18 mouse cellular contexts compared by ENCODE assay signal in the genomic region with DNA sequence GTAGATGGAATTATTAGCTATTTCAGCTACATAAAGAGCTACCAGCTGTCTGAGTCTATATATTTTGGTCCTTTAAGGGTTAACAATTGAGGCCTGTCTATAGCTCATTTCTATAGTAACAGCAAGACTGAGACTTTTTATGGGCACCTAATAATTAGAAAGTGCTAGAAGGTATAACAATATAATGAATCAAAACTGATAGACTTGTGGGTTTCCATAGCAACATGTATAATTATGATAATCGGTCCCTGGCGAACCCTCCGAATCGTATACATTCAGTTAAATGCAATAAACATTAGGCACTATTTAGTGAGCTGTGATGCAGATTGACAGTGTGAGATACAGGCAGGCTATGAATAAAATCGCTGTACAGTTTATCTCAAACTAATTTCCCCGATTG.
DNase-seq lines count a peak whose midpoint lies in the region; ATAC-seq and TF ChIP-seq lines count a peak whose summit lies in the region.
"Had no signal": no experiment of that assay in that cellular context is flagged by ENCODE, and none has a peak within 500 bp of the region (broad histone marks: within the 10 kb centered on the region; RNA-seq: fewer than 3 reads in every experiment).

No protein-coding gene starts in this region.

- H3K4me2 ChIP-seq in forebrain, embryonic 16.5 days (ENCODE audit: low read length): no peak overlapping the region; the same call in 1 of the 2 replicates
- H3K4me2 ChIP-seq in neural tube, embryonic 13.5 days: peak overlapping the region; percentile 45
- H3K4me2 ChIP-seq in liver, embryonic 11.5 days: no peak overlapping the region
- H3K4me2 ChIP-seq: liver, embryonic 12.5 days; lung, embryonic 14.5 days had no signal

- no peaks in the 10 kb centered on the region for H3K9me3 ChIP-seq in forebrain, embryonic 16.5 days (ENCODE audit: control insufficient read depth, low read length)
- H3K9me3 ChIP-seq in neural tube, embryonic 13.5 days: no peaks in the 10 kb centered on the region
- H3K9me3 ChIP-seq in liver, embryonic 11.5 days (ENCODE audit: control insufficient read depth, low read length): no peaks in the 10 kb centered on the region
- H3K9me3 ChIP-seq: embryonic facial prominence, embryonic 13.5 days; liver, embryonic 12.5 days had no signal

- WGBS in forebrain, embryonic 16.5 days: 17% methylated on average over 6 of the region's 6 CpGs
- 40% methylated on average over 6 of the region's 6 CpGs for WGBS in neural tube, embryonic 13.5 days
- WGBS in liver, embryonic 11.5 days: 87% methylated on average over 6 of the region's 6 CpGs

- no peak overlapping the region for H3K4me3 ChIP-seq in layer of hippocampus, adult 2 months
- no peak overlapping the region for H3K4me3 ChIP-seq in forebrain, embryonic 16.5 days (replicated peaks; ENCODE audit: low read length)
- H3K4me3 ChIP-seq in neural tube, embryonic 13.5 days: no peak overlapping the region
- no peak overlapping the region for H3K4me3 ChIP-seq in liver, embryonic 11.5 days (ENCODE audit: low read depth, low read length)
- H3K4me3 ChIP-seq: embryonic facial prominence, embryonic 13.5 days; liver, embryonic 12.5 days had no signal

- H3K4me1 ChIP-seq in forebrain, embryonic 16.5 days (replicated peaks; ENCODE audit: control insufficient read depth, insufficient read depth, low read length): peaks cover 9% of the 10 kb centered on the region
- peaks cover 14% of the 10 kb centered on the region for H3K4me1 ChIP-seq in neural tube, embryonic 13.5 days (replicated peaks)
- H3K4me1 ChIP-seq in liver, embryonic 11.5 days (replicated peaks; ENCODE audit: control insufficient read depth, insufficient read depth, low read length): no peaks in the 10 kb centered on the region
- H3K4me1 ChIP-seq: embryonic facial prominence, embryonic 13.5 days; liver, embryonic 12.5 days had no signal

- no peak for TF ChIP-seq CTCF in layer of hippocampus, adult 2 months (conservative IDR thresholded peaks at IDR 0.05)

- H3K36me3 ChIP-seq in forebrain, embryonic 16.5 days (ENCODE audit: control insufficient read depth, insufficient read depth): no peaks in the 10 kb centered on the region
- no peaks in the 10 kb centered on the region for H3K36me3 ChIP-seq in neural tube, embryonic 13.5 days
- H3K36me3 ChIP-seq in liver, embryonic 11.5 days (ENCODE audit: control insufficient read depth, insufficient read depth, low read length): no peaks in the 10 kb centered on the region
- H3K36me3 ChIP-seq: embryonic facial prominence, embryonic 13.5 days; liver, embryonic 12.5 days had no signal

- peak; percentile 65 for ATAC-seq in forebrain, embryonic 16.5 days
- ATAC-seq in neural tube, embryonic 13.5 days (ENCODE audit: low read depth): peak; percentile 85
- no peak for ATAC-seq in liver, embryonic 11.5 days (replicated peaks; ENCODE audit: low FRiP score)
- ATAC-seq: liver, embryonic 12.5 days had no signal

- DNase-seq in layer of hippocampus, adult 2 months (ENCODE audit: low spot score in 2 of 2): no peak
- no peak for DNase-seq in layer of hippocampus, postnatal 25 days (ENCODE audit: extremely low spot score in 1 of 2, low spot score in 1 of 2)
- peak; percentile 16 for DNase-seq in mesoderm, embryonic 11.5 days (ENCODE audit: low read depth, low spot score)
- DNase-seq in adrenal gland, adult 2 months: no peak
- DNase-seq in heart, adult 9 months (ENCODE audit: low spot score in 2 of 2): no peak
- DNase-seq in liver, embryonic 11.5 days (ENCODE audit: low spot score): no peak
- DNase-seq: cerebellum, adult 8-10 months; kidney, adult 11 months; kidney, postnatal 25 days; layer of hippocampus, adult 9-11 months; lung, embryonic 14.5 days; lung, postnatal 4 days; thymus, adult 2 months had no signal

- 0 out of 2 replicates have a peak overlapping the region, but pooled peaks have one; percentile 14 for H3K27ac ChIP-seq in layer of hippocampus, adult 2 months
- H3K27ac ChIP-seq in forebrain, embryonic 16.5 days (ENCODE audit: low read length): peak overlapping the region; percentile 85
- H3K27ac ChIP-seq in neural tube, embryonic 13.5 days (replicated peaks): peak overlapping the region; percentile 92
- no peak overlapping the region for H3K27ac ChIP-seq in liver, embryonic 11.5 days (ENCODE audit: low read depth, low read length)
- H3K27ac ChIP-seq: embryonic facial prominence, embryonic 13.5 days; liver, embryonic 12.5 days had no signal

- no peaks in the 10 kb centered on the region for H3K27me3 ChIP-seq in forebrain, embryonic 16.5 days (replicated peaks; ENCODE audit: control insufficient read depth, insufficient read depth, low read length)
- no peaks in the 10 kb centered on the region for H3K27me3 ChIP-seq in neural tube, embryonic 13.5 days
- no peaks in the 10 kb centered on the region for H3K27me3 ChIP-seq in liver, embryonic 11.5 days (replicated peaks; ENCODE audit: control insufficient read depth, insufficient read depth, low read length)
- H3K27me3 ChIP-seq: CH12.LX; embryonic facial prominence, embryonic 13.5 days; liver, embryonic 12.5 days had no signal

- no peak overlapping the region for H3K9ac ChIP-seq in forebrain, embryonic 16.5 days (replicated peaks; ENCODE audit: low read depth, low read length)
- peak overlapping the region; percentile 31; the same call in 1 of the 2 replicates for H3K9ac ChIP-seq in neural tube, embryonic 13.5 days
- no peak overlapping the region for H3K9ac ChIP-seq in liver, embryonic 11.5 days (ENCODE audit: low read depth, low read length)
- H3K9ac ChIP-seq: embryonic facial prominence, embryonic 13.5 days; liver, embryonic 12.5 days; lung, embryonic 14.5 days had no signal
